Mouse (Mus musculus): ENCODE results near the gene Hist2h2aa1. TPM values are rescaled to one million over a fixed set of nuclear protein-coding genes. Genes with fewer than 3 reads are reported as not detected.

Gene Hist2h2aa1
- polyA plus RNA-seq, 1 experiment, result 9.2 TPM

GRCm38 (mm10) chr3:96293787-96294186, 48.5 kb downstream of the Hist2h2aa1 start, which contains the start of gene Fcgr1:
Fcgr1 (minus strand) TSS chr3:96293969.
- Histone ChIP-seq H3K4me1 (ENCODE audit: control insufficient read depth, insufficient read depth, low read length) (no peaks in the 10 kb centered on the region), H3K4me3 (ENCODE audit: insufficient read depth, low read length) (no peak within 1 kb of the TSS), H3K27ac (ENCODE audit: insufficient read depth, low read length) (no peak within 1 kb of the TSS)
- TF ChIP-seq POLR2A (IDR thresholded peaks at IDR 0.05; ENCODE audit: low read depth, low read length) (no peak), CTCF (IDR thresholded peaks at IDR 0.05; ENCODE audit: borderline replicate concordance, insufficient read depth, low read length) (no peak)

Other genes starting within 250 kb of the Hist2h2aa1 start
- gene Plekho1, start 249.5 kb upstream of the Hist2h2aa1 start, polyA plus RNA-seq (2011; ENCODE audit: insufficient read length, low read depth, missing spikeins), result 53.5 and 57.7 TPM in 2 replicates
- 15.5 and 15.6 TPM in 2 replicates for gene Vps45, start 187.0 kb upstream of the Hist2h2aa1 start, polyA plus RNA-seq (2011; ENCODE audit: insufficient read length, low read depth, missing spikeins)
- 26.0 and 30.0 TPM in 2 replicates for gene Otud7b, start 141.0 kb upstream of the Hist2h2aa1 start, polyA plus RNA-seq (2011; ENCODE audit: insufficient read length, low read depth, missing spikeins)
- 41.8 and 52.6 TPM in 2 replicates for gene Mtmr11, start 83.5 kb upstream of the Hist2h2aa1 start, polyA plus RNA-seq (2011; ENCODE audit: insufficient read length, low read depth, missing spikeins)
- gene Sf3b4, start 73.2 kb upstream of the Hist2h2aa1 start, polyA plus RNA-seq (2011; ENCODE audit: insufficient read length, low read depth, missing spikeins), result 63.3 and 70.6 TPM in 2 replicates
- gene Sv2a, start 64.3 kb upstream of the Hist2h2aa1 start, polyA plus RNA-seq (2011; ENCODE audit: insufficient read length, low read depth, missing spikeins), result 1.8 and 2.0 TPM in 2 replicates
- gene Bola1, start 25.8 kb upstream of the Hist2h2aa1 start, polyA plus RNA-seq (2011; ENCODE audit: insufficient read length, low read depth, missing spikeins), result 9.6 and 10.4 TPM in 2 replicates
- not detected in 2 replicates for gene Hist2h2ab, start 25.6 kb upstream of the Hist2h2aa1 start, polyA plus RNA-seq (2011; ENCODE audit: insufficient read length, low read depth, missing spikeins)
- gene Hist2h2ac, start 24.6 kb upstream of the Hist2h2aa1 start, polyA plus RNA-seq (2011; ENCODE audit: insufficient read length, low read depth, missing spikeins), result 4.4 and 5.3 TPM in 2 replicates
- 1.1 and 1.2 TPM in 2 replicates for gene Hist2h2be, start 24.4 kb upstream of the Hist2h2aa1 start, polyA plus RNA-seq (2011; ENCODE audit: insufficient read length, low read depth, missing spikeins)
- gene Hist2h3c2, start 6.4 kb upstream of the Hist2h2aa1 start, polyA plus RNA-seq (2011; ENCODE audit: insufficient read length, low read depth, missing spikeins), result 10.0 and 16.5 TPM in 2 replicates
- gene Hist2h2aa2, start 5.2 kb upstream of the Hist2h2aa1 start, polyA plus RNA-seq (2011; ENCODE audit: insufficient read length, low read depth, missing spikeins), result not detected in 2 replicates
- gene Hist2h3c1, start 1.2 kb downstream of the Hist2h2aa1 start, polyA plus RNA-seq (2011; ENCODE audit: insufficient read length, low read depth, missing spikeins), result not detected in 2 replicates
- gene Hist2h4, start 17.8 kb downstream of the Hist2h2aa1 start, polyA plus RNA-seq (2011; ENCODE audit: insufficient read length, low read depth, missing spikeins), result 2.5 and 3.7 TPM in 2 replicates
- gene Hist2h3b, start 23.2 kb downstream of the Hist2h2aa1 start, polyA plus RNA-seq (2011; ENCODE audit: insufficient read length, low read depth, missing spikeins), result 2.6 and 7.5 TPM in 2 replicates
- 11.0 and 16.1 TPM in 2 replicates for gene Hist2h2bb, start 24.3 kb downstream of the Hist2h2aa1 start, polyA plus RNA-seq (2011; ENCODE audit: insufficient read length, low read depth, missing spikeins)
- gene Fcgr1, start 48.5 kb downstream of the Hist2h2aa1 start, polyA plus RNA-seq (2011; ENCODE audit: insufficient read length, low read depth, missing spikeins), result 0.61 TPM in 1 of 2 replicates, not detected in the other
- not detected in 2 replicates for gene BC107364, start 206.8 kb downstream of the Hist2h2aa1 start, polyA plus RNA-seq (2011; ENCODE audit: insufficient read length, low read depth, missing spikeins)